Mouse (Mus musculus) right cerebral cortex, adult 18-20 months (tissue): ENCODE data around the gene Prop1.

Experiments
- DNase-seq: peaks from one replicate; pipeline ENCODE4 v3.0.0; 2022; ENCODE audit warnings: mixed read lengths

Prop1 gene

DNA sequence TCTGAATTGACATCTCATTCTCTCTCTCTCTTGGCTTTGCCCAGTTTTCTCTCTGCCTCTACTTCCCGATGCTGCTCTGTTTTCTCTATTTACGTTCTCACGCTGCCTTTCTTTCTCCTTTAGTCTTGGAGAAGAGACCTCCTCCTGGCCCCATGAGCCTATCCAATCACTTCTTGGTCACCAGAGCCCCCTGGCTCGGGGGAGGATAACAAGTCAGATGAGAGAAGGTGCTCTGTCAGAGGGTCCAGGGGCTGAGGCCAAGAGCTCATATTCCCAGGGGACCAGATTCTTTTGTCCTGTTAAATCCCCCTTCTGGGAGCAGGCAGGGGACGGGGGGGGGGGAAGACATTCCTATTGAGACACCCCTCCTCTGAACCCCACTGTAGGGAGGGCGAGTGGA, at the start of gene Prop1:
Gene Prop1 (minus strand): TSS at position 101 of the 400 bp plus-strand sequence.
- no peak for DNase-seq

DNA sequence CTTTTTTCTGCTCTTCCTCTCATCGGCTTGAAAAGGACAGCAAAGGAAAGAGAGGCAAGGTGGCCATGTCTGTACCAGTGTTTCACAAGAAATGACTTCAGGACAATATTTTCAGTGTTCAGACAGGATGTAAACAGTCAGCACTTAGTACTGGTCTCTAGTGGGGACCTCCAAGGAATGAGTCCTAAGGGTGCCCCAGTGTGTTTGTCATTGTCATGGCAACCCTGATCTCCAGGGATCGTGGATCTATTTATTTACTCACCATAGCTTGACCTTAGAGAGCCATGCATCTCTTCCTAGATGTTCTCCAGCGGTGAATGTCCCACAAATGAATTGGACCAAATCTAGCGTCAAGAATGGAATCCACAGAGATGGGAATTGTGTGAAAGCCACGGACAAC, 49.7 kb upstream of the Prop1 start, which contains the start of gene Olfr51:
Gene Olfr51 (plus strand): TSS at position 301 of the 400 bp plus-strand sequence.
- no peak for DNase-seq

DNA sequence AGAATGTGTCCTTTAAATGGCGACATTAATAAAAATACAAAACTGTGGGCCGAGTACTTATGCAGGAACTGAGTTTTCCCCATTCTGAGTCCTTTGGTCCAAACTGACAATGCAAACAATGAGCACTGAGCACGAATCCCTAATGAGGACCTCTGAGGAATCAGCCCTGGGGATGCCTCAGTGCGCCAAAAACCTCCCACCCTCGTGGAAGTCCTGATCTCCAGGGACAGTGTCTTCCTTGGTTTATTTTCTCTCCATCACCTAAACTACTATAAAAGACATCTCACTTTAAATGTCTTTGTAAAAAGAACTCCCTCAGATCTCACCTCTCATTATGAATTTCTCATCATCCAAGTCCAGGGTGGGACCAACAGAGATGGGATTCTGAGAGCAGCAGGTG, 28.1 kb upstream of the Prop1 start, which contains the start of gene Olfr1377:
Gene Olfr1377 (plus strand): TSS at position 301 of the 400 bp plus-strand sequence.
- no peak for DNase-seq

DNA sequence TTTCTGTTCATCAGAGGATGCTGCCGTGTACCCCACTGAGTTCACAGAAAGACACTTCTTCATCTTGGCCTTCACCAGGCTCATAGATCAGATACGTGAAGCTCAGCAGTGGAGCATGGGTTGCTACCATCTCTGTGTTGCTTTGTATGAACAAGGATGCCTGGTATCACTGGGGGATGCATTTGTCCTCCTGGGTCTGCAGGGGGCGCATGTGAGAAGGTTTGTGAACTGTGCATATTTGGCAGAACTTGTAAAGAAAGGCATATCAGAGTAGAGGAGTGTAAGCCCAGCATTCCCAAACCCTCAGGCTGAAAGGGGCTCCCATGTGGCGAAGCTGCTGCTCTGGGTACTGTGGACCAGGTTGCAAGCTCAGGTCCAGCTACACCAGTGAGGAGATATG, 23.7 kb upstream of the Prop1 start:
- DNase-seq: no peak

DNA sequence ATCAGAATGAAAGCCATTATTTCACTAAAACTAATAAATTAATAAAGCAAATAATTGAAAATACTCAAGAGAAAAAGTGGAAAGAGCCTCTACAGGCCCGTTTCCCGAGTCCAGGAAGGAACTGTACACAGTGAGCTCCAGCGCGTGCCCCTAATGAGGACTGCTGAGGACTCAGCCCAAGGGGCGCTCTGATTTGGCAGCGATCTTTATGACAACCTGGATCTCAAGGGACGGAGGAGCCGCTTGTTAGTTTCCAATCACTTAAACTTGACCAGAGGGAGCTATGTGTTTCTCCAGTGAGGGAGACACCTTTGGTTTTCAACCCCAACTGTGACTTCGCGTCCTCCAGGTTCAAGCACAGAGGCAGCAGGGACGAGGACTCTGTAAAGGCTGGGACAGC, 12.7 kb upstream of the Prop1 start, which contains the start of gene Olfr1378:
Gene Olfr1378 (plus strand): TSS at position 301 of the 400 bp plus-strand sequence.
- DNase-seq: no peak

DNA sequence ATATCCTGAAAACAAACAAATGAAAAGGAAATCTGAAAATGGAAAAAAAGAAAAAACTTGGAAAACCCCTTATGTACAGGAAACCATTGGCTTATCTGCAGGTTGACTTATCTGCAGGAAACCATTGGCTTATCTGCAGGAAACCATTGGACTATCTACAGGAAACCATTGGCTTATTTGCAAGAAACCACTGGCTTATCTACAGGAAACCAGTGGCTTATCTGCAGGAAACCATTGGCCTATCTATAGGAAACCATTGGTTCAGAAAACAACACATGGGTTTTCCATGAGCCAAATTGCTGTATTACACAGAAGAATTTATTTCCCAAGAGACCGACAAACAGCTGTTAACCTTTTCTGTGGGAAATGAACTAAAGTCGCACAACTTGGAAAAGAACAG, 11.3 kb upstream of the Prop1 start:
- no peak for DNase-seq

DNA sequence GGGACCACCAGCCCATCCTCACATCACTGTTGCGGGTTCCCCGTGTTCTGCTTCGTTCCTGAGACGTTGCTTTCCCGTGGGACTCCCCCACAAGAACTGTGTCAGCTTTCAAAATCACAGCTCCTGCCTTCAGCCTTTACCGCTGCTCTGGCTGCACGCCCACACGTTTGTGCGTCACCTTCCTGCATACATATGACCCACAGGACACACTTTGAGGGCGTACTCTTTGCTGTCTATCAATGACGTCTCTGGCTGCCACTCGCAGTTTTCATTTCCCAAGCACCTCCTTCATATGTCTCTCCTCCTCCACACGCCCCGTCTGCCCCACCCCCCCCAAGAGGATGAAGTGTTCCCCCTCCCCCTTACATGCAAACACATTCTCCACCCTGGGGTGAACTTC, 1.3 kb downstream of the Prop1 start:
- peak; percentile 72 for DNase-seq

DNA sequence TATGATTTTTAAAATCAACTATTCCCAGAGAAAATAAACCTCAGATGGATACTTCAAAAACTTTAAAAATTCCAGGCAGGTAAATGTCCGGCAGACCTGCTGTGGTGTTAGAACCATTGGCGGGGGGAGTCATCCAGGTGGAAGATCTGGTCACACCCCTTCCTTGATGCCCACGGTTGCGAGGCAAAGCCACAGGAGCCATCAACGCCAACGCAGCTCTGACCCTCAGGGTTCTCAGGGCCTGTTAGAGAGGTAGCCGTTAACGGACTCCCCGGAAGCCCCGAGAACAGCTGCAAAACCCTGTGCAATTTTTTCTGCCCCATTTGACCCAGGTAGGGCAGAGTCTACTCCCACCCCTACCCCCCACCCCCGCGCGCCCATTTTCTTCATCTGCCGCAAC, 10.1 kb downstream of the Prop1 start, which contains the start of gene 4933414I15Rik:
Gene 4933414I15Rik (minus strand): TSS at position 260 of the 400 bp plus-strand sequence.
- no peak for DNase-seq

DNA sequence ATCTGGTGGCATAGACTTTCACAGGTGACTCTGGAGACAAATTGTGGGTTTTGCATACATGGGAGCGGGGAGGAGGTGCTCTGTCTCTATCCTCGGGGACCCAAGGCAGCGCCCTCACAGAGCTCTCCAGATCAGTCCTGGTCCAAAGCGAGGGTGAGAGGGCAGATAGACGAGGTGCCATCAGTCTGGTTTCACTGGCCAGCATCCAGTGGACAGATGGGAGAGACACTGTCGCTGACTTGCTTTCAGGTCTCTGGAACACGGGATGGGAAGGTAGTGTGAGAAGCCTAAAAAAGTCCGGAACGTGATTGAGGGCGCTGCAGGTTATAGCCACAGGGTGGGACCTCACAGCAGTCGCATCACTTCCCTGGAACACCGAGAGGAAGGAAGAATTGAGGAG, 11.2 kb downstream of the Prop1 start:
- no peak for DNase-seq

DNA sequence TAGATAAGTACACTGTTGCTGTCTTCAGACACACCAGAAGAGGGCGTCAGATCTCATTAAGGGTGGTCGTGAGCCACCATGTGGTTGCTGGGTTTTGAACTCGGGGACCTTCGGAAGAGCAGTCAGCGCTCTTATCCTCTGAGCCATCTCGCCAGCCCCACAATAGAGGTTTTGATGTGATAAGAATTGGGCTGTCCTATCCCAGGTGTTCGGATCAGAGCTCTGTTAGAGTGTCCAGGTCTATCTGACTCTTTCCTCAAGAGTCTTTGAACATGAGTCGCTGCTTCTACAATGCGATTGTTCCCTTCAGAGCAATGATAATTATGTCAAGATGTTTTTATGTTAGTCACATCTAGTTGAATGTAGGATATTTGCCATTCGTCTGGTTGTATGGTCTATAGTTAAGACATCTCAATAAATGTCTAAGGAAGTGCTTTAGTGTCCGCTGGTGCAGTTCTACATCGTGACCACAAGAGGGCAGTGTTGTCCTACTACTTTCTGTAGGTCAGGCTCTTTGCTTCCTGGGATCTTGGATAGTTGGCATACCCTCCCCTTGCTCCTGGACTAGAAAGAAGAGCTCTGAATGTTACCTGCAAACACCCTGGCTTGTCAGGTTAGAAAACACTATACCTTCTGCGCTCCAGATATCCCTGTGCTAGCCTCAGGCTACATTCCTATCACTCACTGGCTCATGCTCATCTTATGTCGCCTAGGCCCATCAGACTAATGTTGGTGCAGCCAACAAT, 13.8 kb downstream of the Prop1 start:
- peak; percentile 32 for DNase-seq

DNA sequence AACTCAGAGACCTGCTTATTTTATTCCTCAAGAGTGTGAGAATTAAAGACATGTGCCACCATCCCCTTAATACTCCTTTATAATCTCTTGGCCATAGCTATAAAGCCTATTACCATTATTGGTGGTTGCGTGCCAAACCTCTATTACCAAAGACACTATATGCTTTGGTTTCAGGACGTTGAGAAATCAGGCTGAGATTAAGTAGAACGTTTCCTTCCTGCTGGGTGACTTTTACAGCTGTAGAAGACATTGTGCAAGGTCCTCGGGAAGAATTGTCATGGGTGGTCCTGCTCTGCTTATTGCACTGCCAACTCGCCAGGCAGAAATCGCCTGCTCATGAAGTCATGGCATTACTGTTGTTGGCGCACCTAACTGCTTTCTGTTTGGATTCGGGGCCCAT, 15.1 kb downstream of the Prop1 start:
- no peak for DNase-seq

DNA sequence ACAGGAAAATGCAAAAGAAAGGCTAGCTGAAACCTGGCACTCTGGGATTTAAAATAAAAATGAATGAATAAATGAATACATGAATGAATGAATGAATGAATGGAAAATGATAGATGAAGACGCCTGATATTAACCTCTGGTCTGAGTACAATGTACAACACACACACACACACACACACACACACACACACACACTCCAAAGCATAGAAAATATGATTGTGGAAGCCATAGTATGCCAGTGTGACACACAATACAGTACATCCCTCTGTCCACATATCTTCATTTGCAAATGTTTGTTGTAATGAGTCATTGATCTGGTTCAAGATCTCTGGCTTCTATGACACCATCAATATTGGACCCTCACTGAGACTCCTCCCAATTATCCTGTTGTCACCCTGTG, 21.5 kb downstream of the Prop1 start:
- no peak for DNase-seq

DNA sequence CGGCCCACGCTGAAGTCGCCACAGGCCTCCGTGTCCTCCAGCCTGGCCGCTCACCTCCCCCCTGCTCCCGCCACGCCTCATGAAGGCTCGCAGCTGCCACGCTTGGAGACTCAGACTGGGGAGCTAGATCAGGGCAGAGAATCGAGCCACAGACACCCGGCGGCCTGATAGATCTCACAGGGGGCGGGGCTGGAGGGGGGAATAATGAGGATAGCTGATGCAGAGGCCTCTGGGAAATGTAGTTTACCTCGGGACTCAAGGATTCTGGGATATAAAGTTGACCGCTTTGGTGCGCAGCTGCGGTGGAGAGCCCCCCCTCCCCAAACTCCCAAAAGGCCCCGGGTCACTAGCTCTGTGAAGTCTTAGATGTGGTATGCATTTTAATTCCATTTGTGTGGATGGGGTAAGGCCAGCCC, 22.1 kb downstream of the Prop1 start, which contains the start of gene Zfp354b:
Gene Zfp354b (minus strand): TSS at position 183 of the 416 bp plus-strand sequence.
- DNase-seq: peak; percentile 91

DNA sequence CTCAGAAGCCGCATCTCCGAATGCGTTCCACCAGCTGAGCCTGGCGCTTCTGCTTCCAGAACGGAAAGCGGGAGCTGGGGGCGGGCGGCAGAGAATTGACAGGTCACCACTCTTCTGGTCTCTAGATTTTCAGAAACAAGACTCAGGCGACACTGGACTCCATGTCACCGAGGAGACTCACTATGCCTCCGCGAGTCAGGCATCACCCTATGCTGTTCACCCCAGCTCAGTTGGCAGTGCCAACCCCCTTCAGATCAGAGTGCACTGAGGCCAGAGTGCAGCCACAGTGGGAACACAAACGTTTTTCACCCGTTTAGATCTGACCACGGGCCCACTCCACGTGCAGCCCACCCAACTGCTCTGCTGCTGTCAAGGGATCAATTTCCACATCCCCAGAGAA, 22.5 kb downstream of the Prop1 start:
- DNase-seq: peak; percentile 21

DNA sequence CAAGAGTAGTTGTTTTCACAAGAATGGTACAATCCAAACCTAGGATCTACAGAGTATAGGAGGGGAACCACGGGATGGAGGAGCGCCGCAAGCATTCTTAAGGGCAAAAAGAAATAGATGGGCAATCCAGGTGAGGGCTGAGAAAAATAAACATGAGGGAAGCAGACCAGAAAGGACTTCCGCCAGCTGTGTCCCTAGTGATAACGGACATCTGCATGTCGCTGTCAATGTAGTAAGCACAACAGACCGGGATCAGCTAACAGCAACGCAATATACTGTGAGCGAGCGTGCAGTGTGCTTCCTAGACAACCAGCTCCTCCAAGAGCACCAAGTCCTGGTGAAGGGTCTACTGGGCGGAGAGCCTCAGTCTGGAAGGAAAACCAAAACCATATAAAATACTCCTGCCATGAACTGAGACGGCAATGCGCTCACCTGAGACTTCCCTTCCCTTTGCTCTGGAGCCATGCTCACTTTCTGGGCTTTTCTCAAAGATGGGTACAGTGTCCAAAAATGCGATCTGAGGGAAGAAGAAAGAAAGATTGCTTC, 23.0 kb downstream of the Prop1 start:
- no peak for DNase-seq

DNA sequence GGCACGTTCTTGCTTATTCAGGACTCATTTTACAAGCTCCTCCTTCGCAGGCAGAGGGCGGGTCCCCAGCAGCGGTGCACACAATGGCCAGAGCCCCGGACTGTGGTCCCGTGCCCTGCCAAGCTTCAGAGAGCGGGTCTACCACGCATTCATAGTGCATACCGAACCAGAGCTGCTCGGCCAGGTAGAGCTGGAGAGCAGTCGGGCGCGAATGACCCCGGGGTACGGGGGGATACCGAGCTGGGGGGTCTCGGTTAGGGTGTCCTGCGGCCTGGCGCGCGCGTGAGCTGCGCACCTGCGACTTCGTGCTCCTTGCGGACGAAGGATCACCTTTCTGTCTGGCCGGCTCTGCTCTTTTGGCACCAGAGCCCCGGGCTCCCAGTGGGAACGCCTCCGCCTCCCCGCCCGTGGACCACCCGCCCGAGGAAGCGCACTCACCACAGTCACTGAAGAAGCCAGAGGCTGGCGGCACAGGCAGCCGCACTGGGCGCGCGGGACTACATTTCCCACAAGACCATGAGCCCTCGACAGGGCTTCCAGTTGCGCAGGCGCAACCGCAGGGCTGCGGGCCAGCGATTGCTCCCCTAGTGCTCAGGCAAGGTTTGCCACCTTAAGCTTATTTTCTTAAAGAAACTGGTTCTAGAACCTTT, 37.8 kb downstream of the Prop1 start, which contains the start of gene Zfp2:
Gene Zfp2 (minus strand): TSS at position 495 of the 650 bp plus-strand sequence.
- DNase-seq: peak; percentile 95

DNA sequence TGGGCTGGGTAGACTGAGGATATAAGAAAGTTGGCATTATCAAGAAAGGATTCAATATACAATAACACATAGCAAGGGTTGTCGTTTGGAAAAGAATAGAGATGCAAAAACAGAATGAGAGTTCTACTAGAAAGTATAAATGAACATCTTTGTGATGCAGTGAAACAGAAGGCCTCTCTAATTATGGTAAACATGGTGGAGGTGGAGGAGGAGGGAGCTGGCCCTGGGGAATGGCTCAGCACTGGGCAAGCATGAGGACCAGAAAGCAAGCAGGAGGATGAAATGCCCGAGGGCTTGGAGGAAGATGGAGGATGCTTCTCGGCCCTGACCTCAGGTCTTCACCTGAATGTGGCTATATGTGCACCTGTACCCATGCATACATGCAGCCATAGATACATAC, 39.1 kb downstream of the Prop1 start:
- DNase-seq: peak; percentile 11

DNA sequence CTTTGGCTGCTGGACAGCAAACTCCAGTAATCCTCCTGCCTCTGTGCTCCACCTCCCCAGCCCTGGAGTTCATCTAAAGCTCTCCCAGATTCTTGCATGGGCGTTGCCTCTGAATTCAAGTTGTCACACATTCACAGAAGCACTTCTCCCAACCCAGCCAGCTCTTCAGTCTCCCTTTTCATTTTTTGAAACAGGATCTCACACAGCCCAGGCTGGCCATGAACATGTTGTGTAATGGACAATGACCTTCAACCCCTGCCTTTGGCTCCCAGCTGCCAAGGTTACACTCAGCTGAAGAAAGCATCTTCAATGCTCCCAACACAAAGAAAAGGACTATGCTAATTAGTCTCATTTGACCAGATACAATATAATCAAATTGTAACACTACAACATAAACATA, 40.3 kb downstream of the Prop1 start:
- DNase-seq: no peak

DNA sequence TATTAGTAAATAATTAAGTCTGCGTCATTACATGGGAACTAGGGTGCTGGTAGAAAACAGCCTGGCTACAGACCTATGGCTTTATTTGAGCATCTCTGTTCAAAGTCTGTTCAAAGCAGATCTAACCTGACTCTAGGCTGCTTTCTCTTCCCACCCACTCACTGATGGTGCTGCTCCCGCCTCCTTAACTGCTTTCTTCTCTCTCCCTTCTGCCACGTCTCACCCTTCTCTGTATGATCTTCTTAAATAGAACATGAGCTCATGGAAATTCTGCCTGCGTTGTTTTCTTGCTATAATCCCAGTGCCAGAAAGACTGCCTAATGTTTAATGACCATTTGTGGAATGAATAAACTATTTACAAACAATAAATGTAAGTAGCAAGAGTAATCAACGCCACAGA, 45.4 kb downstream of the Prop1 start:
- DNase-seq: peak; percentile 43
